11 mouse cellular contexts compared by ENCODE assay signal in the genomic region with DNA sequence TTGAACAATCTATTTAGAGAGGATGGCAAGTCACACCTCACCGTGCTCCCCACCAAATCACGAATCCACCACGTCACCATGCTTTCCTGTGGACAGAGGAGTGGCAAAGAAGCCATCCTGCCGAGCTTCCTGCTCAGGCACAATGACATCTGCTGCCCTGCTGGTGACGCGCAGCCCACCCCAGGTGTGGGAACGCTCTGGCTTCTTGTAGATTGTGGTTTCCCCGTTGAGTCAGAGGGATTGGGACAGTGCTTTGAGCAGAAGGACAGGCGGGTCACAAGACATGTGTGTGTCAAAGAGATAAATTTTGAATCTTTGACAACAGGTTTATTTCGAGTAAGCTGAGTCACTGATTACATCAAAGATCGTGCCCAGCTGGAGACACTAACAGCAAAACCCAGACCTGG.
A peak's percentile ranks its signal among the peaks of the same experiment; 100 is the strongest.
DNase-seq lines count a peak whose midpoint lies in the region; ATAC-seq lines count a peak whose summit lies in the region.
"Had no signal": no experiment of that assay in that cellular context is flagged by ENCODE, and none has a peak within 500 bp of the region (broad histone marks: within the 10 kb centered on the region; RNA-seq: fewer than 3 reads in every experiment).

No protein-coding gene starts in this region.

- intact Hi-C loops in gastrocnemius, postnatal 14 days (cut with DNase I; ENCODE audit: low total_unique reads) = no loop called here

- H3K36me3 ChIP-seq in macrophage (ENCODE audit: inconsistent target) = no peaks in the 10 kb centered on the region
- no peaks in the 10 kb centered on the region for H3K36me3 ChIP-seq in splenic B cell, adult 2 months (ENCODE audit: control insufficient read depth, insufficient read depth, low read length, poor library complexity, severe bottlenecking)
- H3K36me3 ChIP-seq in forebrain, embryonic 10.5 days (replicated peaks) = no peaks in the 10 kb centered on the region
- H3K36me3 ChIP-seq in midbrain, embryonic 15.5 days (replicated peaks) = no peaks in the 10 kb centered on the region
- H3K36me3 ChIP-seq: intestine, embryonic 15.5 days; liver, embryonic 15.5 days had no signal

- 6% methylated on average over 11 of the region's 11 CpGs for WGBS in macrophage (ENCODE audit: missing documents)
- WGBS in forebrain, embryonic 10.5 days = 85% methylated on average over 11 of the region's 11 CpGs
- WGBS in midbrain, embryonic 15.5 days = 74% methylated on average over 11 of the region's 11 CpGs

- peaks cover 25% of the 10 kb centered on the region; the same call in 1 of the 2 replicates for H3K4me1 ChIP-seq in forebrain, embryonic 10.5 days
- no peaks in the 10 kb centered on the region for H3K4me1 ChIP-seq in midbrain, embryonic 15.5 days

- H3K27ac ChIP-seq in macrophage = peak overlapping the region; percentile 48
- no peak overlapping the region for H3K27ac ChIP-seq in forebrain, embryonic 10.5 days
- H3K27ac ChIP-seq in midbrain, embryonic 15.5 days = no peak overlapping the region
- H3K27ac ChIP-seq: intestine, embryonic 15.5 days; liver, embryonic 15.5 days had no signal

- peaks cover 11% of the 10 kb centered on the region; the same call in 1 of the 2 replicates for H3K9me3 ChIP-seq in forebrain, embryonic 10.5 days
- peaks cover 4% of the 10 kb centered on the region; the same call in 1 of the 2 replicates for H3K9me3 ChIP-seq in midbrain, embryonic 15.5 days
- H3K9me3 ChIP-seq: intestine, embryonic 15.5 days; liver, embryonic 15.5 days had no signal

- no peak for ATAC-seq in erythroid progenitor cell, adult 5-6 weeks (replicated peaks; ENCODE audit: low FRiP score, poor library complexity, severe bottlenecking)
- ATAC-seq in midbrain, embryonic 15.5 days (replicated peaks) = no peak
- ATAC-seq: intestine, embryonic 15.5 days; midbrain, embryonic 16.5 days had no signal

- H3K9ac ChIP-seq in midbrain, embryonic 15.5 days = no peak overlapping the region
- H3K9ac ChIP-seq: intestine, embryonic 15.5 days; liver, embryonic 15.5 days had no signal

- no peaks in the 10 kb centered on the region for H3K79me2 ChIP-seq in macrophage (ENCODE audit: inconsistent target)

- no peak overlapping the region for H3K4me2 ChIP-seq in midbrain, embryonic 15.5 days
- H3K4me2 ChIP-seq: intestine, embryonic 15.5 days; liver, embryonic 15.5 days had no signal

- DNase-seq in CD4-positive helper T cell, adult 2 months (ENCODE audit: low read depth, low spot score) = peak; percentile 85
- peak; percentile 97 for DNase-seq in T-cell, adult 2 months (ENCODE audit: low spot score)
- peak; percentile 86 for DNase-seq in splenic B cell, adult 2 months (ENCODE audit: low read depth, low spot score)
- no peak for DNase-seq in forebrain, embryonic 10.5 days (ENCODE audit: extremely low spot score, low spot score)
- DNase-seq in gastrocnemius, postnatal 14 days = no peak

- no peaks in the 10 kb centered on the region for H3K27me3 ChIP-seq in splenic B cell, adult 2 months (ENCODE audit: control insufficient read depth, insufficient read depth, low read length, poor library complexity, severe bottlenecking)
- peaks cover 10% of the 10 kb centered on the region for H3K27me3 ChIP-seq in forebrain, embryonic 10.5 days (ENCODE audit: poor library complexity, severe bottlenecking)
- no peaks in the 10 kb centered on the region for H3K27me3 ChIP-seq in midbrain, embryonic 15.5 days (replicated peaks)
- H3K27me3 ChIP-seq: intestine, embryonic 15.5 days; liver, embryonic 15.5 days had no signal

- no peak overlapping the region for H3K4me3 ChIP-seq in macrophage (ENCODE audit: inconsistent target)
- no peak overlapping the region for H3K4me3 ChIP-seq in forebrain, embryonic 10.5 days
- no peak overlapping the region for H3K4me3 ChIP-seq in midbrain, embryonic 15.5 days
- H3K4me3 ChIP-seq: intestine, embryonic 15.5 days; liver, embryonic 15.5 days had no signal

Comparison
In these comparisons a context has a peak if more than half of its experiments do, and no peak if none do; other contexts are left out.
1. DNase-seq: peak in CD4-positive helper T cell, adult 2 months (single experiment), T-cell, adult 2 months (single experiment) and splenic B cell, adult 2 months (single experiment); none in forebrain, embryonic 10.5 days (single experiment) and gastrocnemius, postnatal 14 days (single experiment).